Mouse (Mus musculus): Measurements from ENCODE around the gene Arhgap29. TPM values are rescaled to one million over a fixed set of nuclear protein-coding genes. Genes with fewer than 3 reads are reported as not detected.

Arhgap29 gene
- total RNA-seq, 1 experiment from 2014 or later = 6.9 TPM

DNA sequence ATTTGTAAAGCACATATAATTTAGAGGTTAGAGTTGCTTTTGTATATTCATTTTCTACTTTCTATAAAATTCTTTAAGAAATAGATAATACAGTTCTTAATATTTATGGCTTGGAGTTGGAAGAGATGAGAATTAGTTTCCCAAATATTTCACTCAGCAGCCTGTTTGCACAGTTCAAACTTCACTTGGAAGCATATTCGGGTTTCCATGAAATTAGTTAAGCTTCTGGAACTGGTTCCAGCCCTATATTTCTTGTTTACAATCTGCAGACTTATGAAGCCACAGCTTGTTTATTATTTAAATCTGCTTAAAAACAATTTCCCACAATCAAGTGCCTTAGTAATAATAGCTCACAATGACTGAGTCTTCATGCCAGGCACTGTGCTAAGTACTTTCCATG, 17.1 kb downstream of the Arhgap29 start:
- ATAC-seq (replicated peaks in 1 of 2; ENCODE audit: insufficient read depth in 1 of 2, low FRiP score in 2 of 2, low TSS enrichment in 1 of 2, low read depth in 1 of 2, poor library complexity in 2 of 2, severe bottlenecking in 2 of 2) = no peak

DNA sequence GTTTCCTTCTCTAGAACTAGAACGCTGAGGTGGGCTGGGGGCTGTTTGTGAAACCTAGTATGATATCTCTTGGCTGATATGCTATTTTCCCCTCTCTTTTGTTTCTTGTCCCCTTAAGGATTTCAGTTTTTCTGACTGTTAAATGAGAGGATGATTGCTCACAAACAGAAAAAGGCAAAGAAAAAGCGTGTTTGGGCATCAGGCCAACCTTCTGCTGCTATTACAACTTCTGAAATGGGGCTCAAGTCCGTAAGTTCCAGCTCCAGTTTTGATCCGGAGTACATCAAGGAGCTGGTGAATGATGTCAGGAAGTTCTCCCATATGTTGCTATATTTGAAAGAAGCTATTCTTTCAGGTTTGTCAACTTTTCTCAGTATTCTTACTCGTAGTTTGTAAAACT, 21.4 kb downstream of the Arhgap29 start:
- ATAC-seq (replicated peaks in 1 of 2; ENCODE audit: insufficient read depth in 1 of 2, low FRiP score in 2 of 2, low TSS enrichment in 1 of 2, low read depth in 1 of 2, poor library complexity in 2 of 2, severe bottlenecking in 2 of 2) = no peak

DNA sequence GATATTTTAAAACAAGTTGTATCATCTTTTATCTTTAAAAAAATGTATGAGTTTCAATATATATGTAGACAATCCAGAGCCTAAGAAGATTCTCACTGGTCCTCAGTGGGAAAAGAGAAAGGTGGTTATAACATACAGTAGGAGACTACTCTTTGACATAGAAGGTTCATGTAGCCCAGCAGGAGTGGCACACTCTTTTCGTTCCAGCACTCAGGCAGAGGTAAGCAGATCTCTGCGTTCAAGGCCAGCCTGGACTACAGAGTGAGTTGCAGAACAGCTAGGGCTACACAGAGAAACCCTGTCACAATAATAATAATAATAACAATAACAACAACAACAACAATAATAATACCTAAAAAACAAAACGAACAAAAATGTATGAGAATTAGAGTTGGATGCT, 23.0 kb downstream of the Arhgap29 start:
- ATAC-seq (replicated peaks in 1 of 2; ENCODE audit: insufficient read depth in 1 of 2, low FRiP score in 2 of 2, low TSS enrichment in 1 of 2, low read depth in 1 of 2, poor library complexity in 2 of 2, severe bottlenecking in 2 of 2) = no peak

DNA sequence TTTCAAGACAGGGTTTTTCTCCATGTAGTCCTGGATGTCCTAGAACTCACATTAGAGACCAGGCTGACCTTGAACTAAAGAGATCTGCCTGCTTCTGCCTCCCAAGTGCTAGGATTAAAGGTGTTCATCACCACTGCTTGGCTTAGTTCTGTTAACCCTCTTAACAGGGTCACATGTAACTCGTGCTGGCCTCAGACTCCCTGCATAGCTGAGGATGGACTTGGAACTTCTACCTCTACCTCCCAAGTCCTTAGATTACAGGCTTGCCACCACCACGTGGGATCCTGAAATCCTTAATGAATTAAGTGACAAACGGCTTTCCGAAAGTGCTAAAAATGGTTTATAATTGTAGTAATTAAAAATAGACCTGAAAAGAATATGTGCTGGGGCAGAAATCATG, 29.0 kb downstream of the Arhgap29 start:
- ATAC-seq (replicated peaks in 1 of 2; ENCODE audit: insufficient read depth in 1 of 2, low FRiP score in 2 of 2, low TSS enrichment in 1 of 2, low read depth in 1 of 2, poor library complexity in 2 of 2, severe bottlenecking in 2 of 2) = no peak

DNA sequence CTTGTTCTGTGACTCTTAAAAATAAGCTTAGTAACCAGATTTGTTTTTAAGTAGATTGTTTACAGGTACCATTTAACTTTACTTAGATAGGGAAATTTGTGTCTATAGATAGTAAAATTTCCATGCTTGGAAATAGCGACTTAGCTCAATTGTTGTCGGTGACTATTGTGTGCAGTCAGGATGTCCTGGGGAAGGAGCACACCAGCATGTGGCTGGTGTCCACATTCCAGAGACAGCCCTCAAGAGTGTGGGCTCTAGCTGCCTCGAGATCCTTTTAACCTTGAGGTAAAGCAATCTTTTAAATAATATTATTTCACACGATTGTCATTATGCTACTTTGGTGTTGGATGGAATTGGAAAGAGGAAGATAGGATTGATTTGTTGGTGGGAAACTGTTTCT, 30.1 kb downstream of the Arhgap29 start:
- no peak for ATAC-seq (replicated peaks in 1 of 2; ENCODE audit: insufficient read depth in 1 of 2, low FRiP score in 2 of 2, low TSS enrichment in 1 of 2, low read depth in 1 of 2, poor library complexity in 2 of 2, severe bottlenecking in 2 of 2)

DNA sequence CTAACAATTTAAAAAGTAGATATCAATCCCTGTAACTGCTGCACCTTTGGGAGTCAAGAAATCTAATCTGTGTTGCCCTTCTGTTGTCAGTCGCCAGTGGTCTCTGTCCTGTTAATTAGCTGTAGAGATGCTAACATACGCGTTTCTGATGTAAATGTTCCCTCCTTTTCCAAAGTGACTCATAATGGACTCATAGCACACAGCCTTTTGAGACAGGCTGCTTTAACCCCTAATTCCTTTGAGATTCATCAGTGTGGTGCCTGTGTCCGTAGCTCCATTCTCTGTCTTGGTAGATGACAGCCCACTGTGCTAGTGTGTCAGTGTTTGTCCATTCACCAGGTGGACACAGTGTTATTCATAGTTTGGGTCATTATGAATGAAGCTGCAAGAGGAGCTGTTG, 42.8 kb downstream of the Arhgap29 start:
- ATAC-seq (replicated peaks in 1 of 2; ENCODE audit: insufficient read depth in 1 of 2, low FRiP score in 2 of 2, low TSS enrichment in 1 of 2, low read depth in 1 of 2, poor library complexity in 2 of 2, severe bottlenecking in 2 of 2) = no peak

DNA sequence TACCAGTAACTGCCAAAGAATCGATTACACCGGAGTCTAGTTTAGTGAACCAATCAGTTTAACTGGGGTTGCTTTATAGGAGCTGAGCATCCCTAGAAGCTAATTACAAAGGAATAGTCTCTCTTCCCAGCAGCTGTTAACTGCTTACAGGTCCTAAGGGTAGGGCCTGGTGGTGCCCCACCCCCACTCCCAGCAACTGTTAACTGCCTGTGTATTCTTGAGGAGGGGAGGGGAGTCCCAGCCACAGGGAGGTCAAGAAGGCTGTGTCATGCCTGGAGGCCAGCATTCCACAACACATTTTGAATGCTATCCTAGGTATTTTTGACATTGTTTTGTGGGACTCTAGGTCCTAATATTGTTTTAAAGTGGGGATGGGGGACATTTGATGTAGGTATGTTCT, 47.6 kb downstream of the Arhgap29 start:
- ATAC-seq (replicated peaks in 1 of 2; ENCODE audit: insufficient read depth in 1 of 2, low FRiP score in 2 of 2, low TSS enrichment in 1 of 2, low read depth in 1 of 2, poor library complexity in 2 of 2, severe bottlenecking in 2 of 2) = no peak

DNA sequence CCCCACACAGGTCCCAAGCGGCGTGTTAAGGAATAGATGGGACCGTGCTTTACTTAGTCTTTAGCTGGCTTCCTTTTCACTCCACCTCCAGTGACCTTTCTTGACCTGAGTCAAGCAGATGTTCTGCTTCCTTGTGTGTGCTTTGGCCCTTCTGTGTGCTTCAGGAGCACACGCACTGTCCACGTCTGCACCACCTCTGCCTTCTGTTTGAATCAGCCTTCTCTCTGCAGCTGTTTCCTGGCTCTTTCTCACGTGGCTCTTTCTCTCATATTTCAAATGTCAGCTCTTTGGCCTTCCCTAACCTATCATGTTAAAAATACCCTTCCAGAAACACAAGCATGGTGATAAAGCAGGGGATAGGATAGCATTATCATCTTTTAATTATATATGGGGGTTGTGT, 49.2 kb downstream of the Arhgap29 start:
- no peak for ATAC-seq (replicated peaks in 1 of 2; ENCODE audit: insufficient read depth in 1 of 2, low FRiP score in 2 of 2, low TSS enrichment in 1 of 2, low read depth in 1 of 2, poor library complexity in 2 of 2, severe bottlenecking in 2 of 2)

DNA sequence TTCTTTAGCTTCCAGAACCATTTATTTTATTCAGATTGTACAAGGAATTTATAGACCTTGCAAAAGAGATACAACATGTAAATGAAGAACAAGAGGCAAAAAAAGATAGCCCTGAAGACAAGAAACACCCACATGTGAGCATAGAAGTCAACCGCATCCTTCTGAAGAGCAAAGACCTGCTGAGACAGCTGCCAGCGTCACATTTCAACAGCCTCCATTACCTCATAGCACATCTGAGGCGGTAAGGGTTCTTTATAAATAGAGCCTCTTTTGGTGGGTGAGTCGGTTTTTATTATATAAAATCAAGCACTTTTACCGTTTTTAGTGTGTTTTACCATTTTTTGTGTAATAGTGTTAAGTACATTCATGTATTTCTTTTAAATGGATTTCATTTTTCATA, 57.5 kb downstream of the Arhgap29 start:
- ATAC-seq (replicated peaks in 1 of 2; ENCODE audit: insufficient read depth in 1 of 2, low FRiP score in 2 of 2, low TSS enrichment in 1 of 2, low read depth in 1 of 2, poor library complexity in 2 of 2, severe bottlenecking in 2 of 2) = no peak

DNA sequence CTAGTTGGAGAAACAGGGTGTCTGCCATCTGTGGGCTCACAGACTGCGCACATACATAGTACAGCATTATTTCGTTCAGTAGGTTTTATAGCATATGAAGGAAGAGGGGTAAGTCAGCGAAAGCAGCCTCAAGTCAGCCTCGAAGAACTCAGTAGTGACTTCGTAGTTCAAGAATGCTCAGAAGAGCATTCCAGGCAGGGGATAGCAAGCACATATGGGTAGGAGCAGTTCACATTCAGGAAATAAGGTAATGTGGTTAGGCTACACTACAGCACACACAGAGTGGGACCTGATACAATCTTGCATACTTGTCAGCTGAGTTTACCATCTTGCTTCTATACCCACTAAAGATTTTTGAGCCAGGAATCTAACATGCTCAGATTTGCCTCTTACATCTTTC, 58.0 kb downstream of the Arhgap29 start:
- no peak for ATAC-seq (replicated peaks in 1 of 2; ENCODE audit: insufficient read depth in 1 of 2, low FRiP score in 2 of 2, low TSS enrichment in 1 of 2, low read depth in 1 of 2, poor library complexity in 2 of 2, severe bottlenecking in 2 of 2)

DNA sequence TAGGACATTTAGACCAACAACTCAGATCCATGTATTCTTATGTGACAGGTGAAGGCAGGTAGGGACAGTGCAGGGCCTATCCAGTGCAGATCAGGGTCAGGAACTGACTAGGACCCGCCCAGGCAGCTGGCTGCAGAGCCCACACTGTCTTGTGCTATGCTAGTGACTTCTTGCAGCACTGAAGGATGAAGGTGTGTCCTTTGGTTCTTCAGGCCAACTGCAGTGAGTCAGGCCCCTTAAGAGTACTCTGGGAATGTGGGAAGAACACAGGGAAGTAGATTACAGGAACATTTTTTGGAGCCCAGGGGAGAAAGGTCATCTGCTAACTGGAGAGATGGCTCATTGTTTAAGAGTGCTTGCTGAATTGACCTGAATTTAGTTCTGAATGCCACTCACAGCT, 60.1 kb downstream of the Arhgap29 start:
- no peak for ATAC-seq (replicated peaks in 1 of 2; ENCODE audit: insufficient read depth in 1 of 2, low FRiP score in 2 of 2, low TSS enrichment in 1 of 2, low read depth in 1 of 2, poor library complexity in 2 of 2, severe bottlenecking in 2 of 2)

DNA sequence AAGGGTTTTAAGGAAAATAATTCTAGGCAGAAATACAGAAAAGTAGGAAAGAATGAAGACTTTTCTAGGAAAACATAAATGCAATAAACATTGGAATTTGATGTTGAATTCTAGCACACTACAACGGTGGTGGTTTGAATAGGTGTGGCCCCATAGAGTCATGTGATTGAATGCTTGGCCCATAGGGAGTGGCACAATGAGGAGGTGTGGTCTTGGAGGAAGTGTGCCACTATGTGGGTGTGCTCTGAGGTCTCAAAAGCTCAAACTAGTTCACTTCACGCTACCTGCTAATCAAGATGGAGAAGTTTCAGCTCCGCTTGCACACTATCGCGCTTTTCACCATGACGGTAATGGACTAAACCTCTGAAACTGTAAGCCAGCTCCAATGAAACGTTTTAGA, 66.1 kb downstream of the Arhgap29 start:
- ATAC-seq (replicated peaks in 1 of 2; ENCODE audit: insufficient read depth in 1 of 2, low FRiP score in 2 of 2, low TSS enrichment in 1 of 2, low read depth in 1 of 2, poor library complexity in 2 of 2, severe bottlenecking in 2 of 2) = no peak

DNA sequence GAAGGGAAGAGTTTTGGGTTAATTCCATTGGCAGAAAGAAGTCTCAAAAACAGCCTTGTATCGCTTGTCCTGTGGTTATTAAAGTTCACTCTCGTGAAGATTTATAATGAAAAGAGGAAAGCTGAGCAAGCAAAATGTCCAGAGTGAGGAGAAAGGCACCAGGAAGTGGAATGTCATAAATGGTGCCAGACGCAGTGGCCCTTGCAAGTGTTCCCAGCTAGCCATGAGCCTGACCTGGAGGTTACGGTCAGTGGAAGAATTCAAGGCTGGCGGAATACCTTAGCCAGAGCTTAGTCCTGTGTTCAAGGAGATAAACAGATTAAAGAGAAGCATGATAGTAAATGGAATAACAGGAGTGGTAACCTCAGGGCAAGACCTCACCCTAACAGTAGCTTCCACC, 66.8 kb downstream of the Arhgap29 start:
- no peak for ATAC-seq (replicated peaks in 1 of 2; ENCODE audit: insufficient read depth in 1 of 2, low FRiP score in 2 of 2, low TSS enrichment in 1 of 2, low read depth in 1 of 2, poor library complexity in 2 of 2, severe bottlenecking in 2 of 2)

DNA sequence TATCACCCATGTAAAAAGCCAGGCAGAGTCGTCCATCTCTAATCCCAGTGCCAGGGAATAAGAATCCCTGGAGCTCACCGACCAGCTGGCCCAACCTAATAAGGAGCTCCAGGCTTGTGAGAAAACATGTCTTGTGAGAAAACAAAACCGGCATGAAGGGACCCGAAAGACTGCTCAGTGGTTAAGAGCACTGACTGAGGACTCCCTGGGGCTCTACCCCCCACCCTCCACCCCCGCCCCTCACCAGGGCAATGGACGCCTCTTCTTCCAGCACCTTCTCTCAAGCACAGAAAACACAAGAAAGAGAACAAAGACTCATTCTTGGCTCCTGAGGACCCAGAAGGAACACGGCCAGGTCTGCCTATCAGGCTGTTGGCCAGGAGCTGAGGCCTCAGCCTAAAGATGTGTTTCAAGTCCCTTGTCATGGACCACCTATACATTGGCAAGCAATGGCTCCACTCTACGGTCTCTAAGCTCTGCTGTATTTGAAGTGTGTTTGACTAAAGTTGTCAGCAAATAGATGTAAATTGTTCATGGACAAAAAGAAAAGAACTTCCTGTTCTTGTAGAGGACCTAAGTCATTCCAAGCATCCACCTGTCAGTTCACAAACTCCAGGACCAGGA, 68.8 kb downstream of the Arhgap29 start:
- no peak for ATAC-seq (replicated peaks in 1 of 2; ENCODE audit: insufficient read depth in 1 of 2, low FRiP score in 2 of 2, low TSS enrichment in 1 of 2, low read depth in 1 of 2, poor library complexity in 2 of 2, severe bottlenecking in 2 of 2)

DNA sequence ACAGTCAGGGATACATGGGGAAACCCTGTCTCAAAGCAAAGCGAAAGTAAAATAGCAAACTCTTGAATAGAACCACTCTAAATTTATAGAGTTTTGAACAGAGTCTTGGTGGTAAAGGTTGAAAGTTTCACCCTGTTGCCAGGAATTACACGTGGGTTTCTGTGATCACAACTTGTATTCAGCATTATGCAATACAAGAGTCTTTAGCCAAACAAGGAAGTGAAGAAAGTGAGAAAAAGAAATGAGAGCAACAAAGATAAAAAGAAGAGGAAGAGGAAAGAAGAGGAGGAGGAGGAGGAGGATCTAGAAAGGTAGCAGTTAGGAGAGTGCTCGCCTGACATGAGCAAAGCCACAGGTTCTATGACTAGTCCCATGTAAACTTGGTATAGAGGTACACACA, 70.0 kb downstream of the Arhgap29 start:
- ATAC-seq (replicated peaks in 1 of 2; ENCODE audit: insufficient read depth in 1 of 2, low FRiP score in 2 of 2, low TSS enrichment in 1 of 2, low read depth in 1 of 2, poor library complexity in 2 of 2, severe bottlenecking in 2 of 2) = no peak

DNA sequence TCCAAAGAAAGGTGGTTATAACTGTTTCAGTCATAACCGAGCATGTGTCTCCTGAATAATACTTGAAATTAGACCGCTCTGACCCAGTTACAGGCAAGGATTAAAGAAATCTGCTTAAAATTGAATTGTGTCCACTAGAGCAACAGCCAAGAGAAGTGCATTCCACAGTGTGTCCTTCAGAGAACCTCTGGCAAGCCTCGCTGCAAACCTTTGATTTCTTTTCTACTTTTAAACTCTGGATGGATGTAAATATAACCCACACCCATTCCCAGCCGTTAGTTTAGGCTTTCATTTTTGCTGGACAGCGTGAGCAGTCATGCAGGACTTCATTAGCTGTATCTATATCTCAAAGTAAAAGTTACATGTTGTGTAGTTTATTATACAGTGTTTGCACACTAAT, 74.3 kb downstream of the Arhgap29 start:
- no peak for ATAC-seq (replicated peaks in 1 of 2; ENCODE audit: insufficient read depth in 1 of 2, low FRiP score in 2 of 2, low TSS enrichment in 1 of 2, low read depth in 1 of 2, poor library complexity in 2 of 2, severe bottlenecking in 2 of 2)

DNA sequence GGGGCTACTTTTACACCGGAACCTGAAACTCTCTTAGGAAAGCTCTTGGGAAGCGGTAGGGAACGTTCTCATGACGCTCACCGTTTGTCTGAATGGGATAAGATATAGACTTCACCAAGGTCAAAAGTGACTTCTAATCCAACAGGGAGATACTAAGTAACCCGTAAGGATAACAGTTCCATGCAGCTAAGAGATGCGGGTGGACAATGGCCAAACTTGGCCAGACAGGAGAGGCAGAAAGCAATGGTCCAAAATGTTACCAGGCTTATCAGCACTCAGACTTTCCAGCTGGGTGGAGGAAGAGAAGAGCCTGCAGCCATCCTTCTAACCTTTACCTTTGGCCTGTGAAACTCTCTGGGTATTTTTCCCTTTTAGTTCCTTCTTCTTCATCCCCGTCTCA, 75.4 kb downstream of the Arhgap29 start:
- ATAC-seq (replicated peaks in 1 of 2; ENCODE audit: insufficient read depth in 1 of 2, low FRiP score in 2 of 2, low TSS enrichment in 1 of 2, low read depth in 1 of 2, poor library complexity in 2 of 2, severe bottlenecking in 2 of 2) = no peak

DNA sequence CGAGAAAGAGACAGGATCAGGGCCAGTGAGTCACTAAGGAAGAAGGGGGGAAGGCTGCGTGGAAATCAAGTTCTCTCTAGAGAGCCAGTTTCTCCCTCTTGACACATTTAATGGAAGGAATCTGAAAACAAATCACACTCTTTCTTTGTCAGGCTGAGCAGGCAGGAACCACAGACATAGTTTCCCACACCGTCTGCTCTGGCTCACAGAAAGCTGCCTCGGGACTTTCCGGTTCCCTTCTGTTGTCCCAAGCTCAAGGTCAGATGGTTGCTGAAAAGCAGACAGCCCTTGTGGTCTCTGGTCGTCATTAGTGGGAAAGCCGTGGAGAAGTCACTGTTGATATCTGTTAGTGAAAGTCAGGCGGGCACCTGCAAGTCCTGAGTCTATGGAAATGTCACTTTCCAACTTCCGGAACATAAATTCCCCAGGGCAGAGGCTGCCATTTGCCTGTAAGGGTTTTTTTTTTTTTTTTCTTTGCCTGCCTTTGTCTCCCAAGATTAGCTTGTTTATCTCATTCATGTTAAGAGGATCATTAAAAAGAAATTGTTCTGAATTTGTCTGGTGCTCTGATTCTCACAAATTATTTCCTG, 81.0 kb downstream of the Arhgap29 start:
- no peak for ATAC-seq (replicated peaks in 1 of 2; ENCODE audit: insufficient read depth in 1 of 2, low FRiP score in 2 of 2, low TSS enrichment in 1 of 2, low read depth in 1 of 2, poor library complexity in 2 of 2, severe bottlenecking in 2 of 2)

DNA sequence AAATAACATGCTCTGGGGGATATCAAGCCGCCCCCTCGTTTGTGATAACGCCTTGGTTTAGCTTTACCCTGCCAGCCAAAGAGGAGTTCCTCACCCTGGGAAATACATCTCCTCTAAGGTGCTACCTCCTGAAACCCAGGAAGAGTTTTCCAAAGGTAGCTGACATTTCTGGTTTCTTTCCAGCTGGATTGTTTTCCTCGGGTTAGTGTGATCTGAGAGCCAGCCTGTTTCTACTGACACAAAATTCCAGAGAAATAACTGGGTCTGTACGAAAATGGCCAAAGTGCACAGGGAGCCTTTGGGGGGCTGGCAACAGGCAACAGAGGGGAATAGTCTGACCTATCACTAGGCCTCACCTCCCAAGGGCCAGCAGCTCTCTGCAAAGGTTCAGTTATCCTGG, 81.9 kb downstream of the Arhgap29 start:
- ATAC-seq (replicated peaks in 1 of 2; ENCODE audit: insufficient read depth in 1 of 2, low FRiP score in 2 of 2, low TSS enrichment in 1 of 2, low read depth in 1 of 2, poor library complexity in 2 of 2, severe bottlenecking in 2 of 2) = no peak

Data from hematopoietic stem cell, adult 5-6 weeks (primary cell).